Mouse (Mus musculus) kidney, embryonic 15.5 days (tissue): ENCODE measurements around the gene 1700061G19Rik. TPM values are rescaled to one million over a fixed set of nuclear protein-coding genes. Genes with fewer than 3 reads are reported as not detected.

ENCODE experiments used
- ATAC-seq: fragments of 200-750 bp; cut with Nextera tagmentation; replicated peaks from 2 replicates; pipeline ENCODE4 v1.8.0; 2017; ENCODE audit warnings: moderate TSS enrichment; ENCODE audit not compliant: low FRiP score
- H3K27ac ChIP-seq: fragments of 300-500 bp; sonication (generic); 2 replicates; pipeline ENCODE4 v1.5.1; 2015; ENCODE audit warnings: mild to moderate bottlenecking, inconsistent platforms
- H3K27me3 ChIP-seq: fragments of 300-500 bp; sonication (generic); 2 replicates; pipeline ENCODE4 v1.6.1; 2015; ENCODE audit warnings: inconsistent platforms
- H3K36me3 ChIP-seq: fragments of 300-500 bp; sonication (generic); 2 replicates; pipeline ENCODE4 v1.6.1; 2015; ENCODE audit warnings: inconsistent platforms
- H3K4me1 ChIP-seq: fragments of 300-500 bp; sonication (generic); 2 replicates; pipeline ENCODE4 v1.6.1; 2015; ENCODE audit warnings: inconsistent platforms
- H3K4me2 ChIP-seq: fragments of 300-500 bp; sonication (generic); 2 replicates; pipeline ENCODE4 v1.6.1; 2015; ENCODE audit warnings: moderate library complexity, mild to moderate bottlenecking, inconsistent platforms
- H3K4me3 ChIP-seq: fragments of 300-500 bp; sonication (generic); replicated peaks from 2 replicates; pipeline ENCODE4 v1.5.1; 2015; ENCODE audit warnings: mild to moderate bottlenecking, inconsistent platforms
- H3K9ac ChIP-seq: fragments of 300-500 bp; sonication (generic); 2 replicates; pipeline ENCODE4 v1.6.1; 2015; ENCODE audit warnings: mild to moderate bottlenecking, inconsistent platforms
- H3K9me3 ChIP-seq: fragments of 300-500 bp; sonication (generic); replicated peaks from 2 replicates; pipeline ENCODE4 v1.6.1; 2016; ENCODE audit warnings: inconsistent platforms
- WGBS: fragments of 180-500 bp; shearing (Covaris S2); methylation state at CpG from one replicate; pipeline ENCODE4 v1.1.7; 2015; ENCODE audit warnings: mixed read lengths; 5-methylcytosine and 5-hydroxymethylcytosine counted together
- polyA plus RNA-seq: library from polyadenylated mRNA; unstranded; fragments of >200 nt; fragmentation: Nextera tagmentation; extraction: Ambion mirVana; gene quantifications from 2 replicates; pipeline ENCODE4 v1.2.1, GENCODE M21; 2015

The 1700061G19Rik gene
- polyA plus RNA-seq, result 0.27 and 0.30 TPM in 2 replicates

DNA sequence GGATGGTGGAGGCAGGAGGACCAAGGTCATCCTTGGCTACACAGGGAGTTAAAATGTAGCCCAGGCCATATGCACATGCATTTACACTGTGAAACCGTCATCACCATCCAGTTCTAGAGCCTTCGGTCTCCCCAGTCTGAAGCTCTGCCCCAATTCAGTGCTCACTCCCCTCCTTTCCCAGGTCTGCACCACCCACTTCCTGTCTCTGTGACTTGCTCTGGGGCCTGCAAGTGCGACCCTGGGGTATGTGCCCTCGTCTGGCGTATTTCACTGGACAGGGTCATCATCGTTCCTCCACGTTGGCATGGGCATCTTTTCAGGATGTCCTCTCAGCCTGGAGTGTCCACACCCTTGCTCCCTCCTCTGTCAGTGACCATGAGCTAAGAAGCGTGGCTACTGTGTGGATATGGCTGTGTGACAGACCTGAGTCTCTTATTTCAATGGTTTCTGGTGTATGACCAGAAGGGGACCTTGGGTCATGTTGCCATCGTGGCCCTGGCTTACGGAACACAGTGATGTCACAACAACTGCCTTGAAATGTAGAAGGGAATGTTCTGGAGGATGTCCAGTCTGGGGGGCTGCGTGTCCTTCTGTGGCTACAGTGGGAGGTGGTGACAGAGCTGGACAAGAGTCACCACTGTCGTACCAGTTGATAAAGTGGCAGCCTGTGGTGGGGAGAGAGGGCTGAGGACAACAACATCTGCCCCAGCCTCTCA, at the start of gene 1700061G19Rik:
Gene 1700061G19Rik (plus strand): TSS at position 542 of the 716 bp plus-strand sequence.
- no peak for ATAC-seq
- Histone ChIP-seq H3K27ac (no peak within 1 kb of the TSS), H3K9me3 (no peaks in the 10 kb centered on the region), H3K4me1 (no peaks in the 10 kb centered on the region), H3K9ac (no peak within 1 kb of the TSS), H3K27me3 (no peaks in the 10 kb centered on the region), H3K4me3 (no peak within 1 kb of the TSS), H3K4me2 (no peak within 1 kb of the TSS), H3K36me3 (no peaks in the 10 kb centered on the region)
- WGBS, result 78% methylated on average over 12 of the region's 12 CpGs

DNA sequence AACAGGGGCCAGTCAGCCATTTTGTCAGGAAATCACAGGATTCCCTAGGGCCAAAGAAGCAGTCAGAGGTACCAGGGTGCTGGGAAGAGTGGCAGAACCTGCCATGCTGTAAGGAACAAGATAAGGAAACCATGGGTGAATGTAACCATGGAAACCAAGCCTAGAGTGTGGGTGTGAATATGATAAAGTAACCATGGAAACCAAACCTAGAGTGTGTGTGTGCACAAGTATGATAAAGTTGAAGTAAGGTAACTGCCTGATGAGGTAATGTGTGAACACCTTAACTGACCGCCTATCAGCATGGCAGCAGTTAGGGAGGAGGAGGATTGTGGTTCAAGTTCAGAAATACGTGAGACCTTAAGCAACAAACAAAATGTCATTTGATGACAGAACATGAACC, 48.6 kb upstream of the 1700061G19Rik start:
- no peak overlapping the region for H3K27ac ChIP-seq
- H3K4me2 ChIP-seq, result no peak overlapping the region
- H3K27me3 ChIP-seq, result peaks cover 22% of the 10 kb centered on the region
- H3K4me1 ChIP-seq, result peaks cover 18% of the 10 kb centered on the region
- no peak overlapping the region for H3K9ac ChIP-seq
- 92% methylated on average over 2 of the region's 2 CpGs for WGBS
- no peak overlapping the region for H3K4me3 ChIP-seq
- no peaks in the 10 kb centered on the region for H3K36me3 ChIP-seq
- no peak for ATAC-seq
- no peaks in the 10 kb centered on the region for H3K9me3 ChIP-seq

DNA sequence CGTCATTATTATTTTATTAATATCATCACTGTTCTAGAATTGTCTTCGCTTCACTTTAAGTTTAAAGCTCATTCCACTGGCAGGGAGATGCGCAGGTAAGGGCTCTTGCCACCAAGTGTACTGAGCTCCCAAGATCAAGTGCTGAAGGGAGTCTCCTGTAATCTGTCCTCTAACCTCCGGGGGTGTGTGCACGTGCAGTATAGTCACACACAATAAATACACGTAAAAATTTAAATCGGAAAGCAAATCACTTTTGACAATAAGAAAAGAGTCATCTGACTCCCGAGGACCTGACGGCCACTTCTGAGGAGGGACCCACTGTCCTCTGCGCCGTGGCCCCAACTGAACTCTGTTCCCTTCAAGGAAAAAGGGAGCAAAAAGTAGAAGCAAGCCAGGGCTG, 46.1 kb upstream of the 1700061G19Rik start:
- no peak overlapping the region for H3K27ac ChIP-seq
- 30% methylated on average over 11 of the region's 11 CpGs for WGBS
- peaks cover 30% of the 10 kb centered on the region for H3K27me3 ChIP-seq
- peaks cover 18% of the 10 kb centered on the region for H3K4me1 ChIP-seq
- no peak for ATAC-seq
- no peaks in the 10 kb centered on the region for H3K9me3 ChIP-seq
- H3K4me3 ChIP-seq, result peak overlapping the region; percentile 72
- H3K36me3 ChIP-seq, result no peaks in the 10 kb centered on the region
- H3K9ac ChIP-seq, result no peak overlapping the region
- H3K4me2 ChIP-seq, result peak overlapping the region; percentile 93

- Histone ChIP-seq H3K9me3 (no peaks in the 10 kb centered on the region), H3K27me3 (peaks cover 30% of the 10 kb centered on the region), H3K36me3 (no peaks in the 10 kb centered on the region), H3K9ac (peak overlapping the region; percentile 55; the same call in 1 of the 2 replicates), H3K4me2 (peak overlapping the region; percentile 93), H3K27ac (no peak overlapping the region), H3K4me1 (peaks cover 18% of the 10 kb centered on the region), H3K4me3 (peak overlapping the region; percentile 72)
- 2% methylated on average over 27 of the region's 27 CpGs for WGBS
- no peak for ATAC-seq
Measured at GRCm38 (mm10) chr17:56829795-56830194, 45.5 kb upstream of the 1700061G19Rik start.

- WGBS, result 1% methylated on average over 50 of the region's 62 CpGs
- H3K36me3 ChIP-seq, result no peaks in the 10 kb centered on the region
- peaks cover 18% of the 10 kb centered on the region for H3K4me1 ChIP-seq
- no peak for ATAC-seq
- H3K27me3 ChIP-seq, result peaks cover 30% of the 10 kb centered on the region
- peak within 1 kb of the TSS; percentile 49; the same call in 1 of the 2 replicates for H3K27ac ChIP-seq
- no peaks in the 10 kb centered on the region for H3K9me3 ChIP-seq
- H3K4me2 ChIP-seq, result peak within 1 kb of the TSS; percentile 93
- peak within 1 kb of the TSS; percentile 72 for H3K4me3 ChIP-seq
- H3K9ac ChIP-seq, result peak within 1 kb of the TSS; percentile 55
Measured at GRCm38 (mm10) chr17:56830411-56831110, 44.7 kb upstream of the 1700061G19Rik start, which contains the start of gene Rfx2. TSS of gene Rfx2 (minus strand) at chr17:56831013.

DNA sequence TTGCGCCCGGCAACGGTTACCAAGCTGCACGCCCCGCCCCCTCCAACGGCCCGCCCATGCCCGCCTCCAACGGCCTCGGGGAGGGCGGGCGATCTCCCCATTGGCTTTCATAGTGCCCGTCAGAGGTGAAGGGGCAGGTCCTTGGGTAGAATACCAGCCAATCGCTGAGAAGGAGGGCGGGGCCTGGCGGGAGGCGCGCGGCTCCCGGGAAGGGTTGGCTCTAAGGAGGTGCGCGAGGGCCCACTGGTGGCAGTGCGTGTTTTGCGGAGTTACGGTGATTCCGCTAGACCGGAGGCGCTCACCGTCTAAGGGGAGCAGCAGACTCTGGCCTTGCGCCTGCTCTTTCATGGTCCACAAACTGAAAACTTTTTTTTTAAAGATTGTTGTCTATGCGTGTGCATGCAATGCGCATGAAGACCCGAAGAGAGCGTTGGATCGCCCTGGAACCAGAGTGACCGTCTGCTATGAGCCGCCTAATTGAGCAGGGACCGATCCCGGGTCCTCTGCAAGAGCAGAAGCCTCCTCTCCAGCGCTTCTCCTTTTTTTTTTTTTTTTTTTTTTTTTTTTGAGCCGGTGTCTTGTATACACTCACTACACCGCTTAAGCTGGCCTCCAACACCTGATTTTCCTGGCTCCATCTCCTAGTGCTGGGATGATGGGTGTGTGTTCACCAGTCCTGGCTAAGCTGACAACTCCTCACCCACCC, 44.0 kb upstream of the 1700061G19Rik start:
- Histone ChIP-seq H3K36me3 (no peaks in the 10 kb centered on the region), H3K4me1 (peaks cover 18% of the 10 kb centered on the region), H3K4me3 (peak overlapping the region; percentile 72), H3K27ac (peak overlapping the region; percentile 49; the same call in 1 of the 2 replicates), H3K27me3 (peaks cover 30% of the 10 kb centered on the region), H3K4me2 (peak overlapping the region; percentile 93), H3K9me3 (no peaks in the 10 kb centered on the region), H3K9ac (peak overlapping the region; percentile 45)
- ATAC-seq, result peak; percentile 98
- WGBS, result under 1% methylated on average over 42 of the region's 42 CpGs

GRCm38 (mm10) chr17:56832918-56833317, 42.4 kb upstream of the 1700061G19Rik start:
- H3K4me2 ChIP-seq, result no peak overlapping the region
- no peak overlapping the region for H3K9ac ChIP-seq
- H3K9me3 ChIP-seq, result no peaks in the 10 kb centered on the region
- no peak overlapping the region for H3K4me3 ChIP-seq
- no peaks in the 10 kb centered on the region for H3K36me3 ChIP-seq
- peaks cover 18% of the 10 kb centered on the region for H3K4me1 ChIP-seq
- H3K27me3 ChIP-seq, result peaks cover 29% of the 10 kb centered on the region
- H3K27ac ChIP-seq, result no peak overlapping the region
- WGBS, result 82% methylated on average over 1 of the region's 1 CpGs
- no peak for ATAC-seq

- no peak overlapping the region for H3K4me2 ChIP-seq
- WGBS, result 84% methylated on average over 1 of the region's 1 CpGs
Measured at GRCm38 (mm10) chr17:56833381-56833780, 41.9 kb upstream of the 1700061G19Rik start.

GRCm38 (mm10) chr17:56836336-56836735, 38.9 kb upstream of the 1700061G19Rik start:
- Histone ChIP-seq H3K4me3 (no peak overlapping the region), H3K27me3 (peaks cover 12% of the 10 kb centered on the region), H3K27ac (no peak overlapping the region), H3K36me3 (no peaks in the 10 kb centered on the region), H3K9ac (no peak overlapping the region), H3K4me2 (no peak overlapping the region), H3K4me1 (0 out of 2 replicates have a peak, but pooled peaks cover 4% of the 10 kb centered on the region), H3K9me3 (no peaks in the 10 kb centered on the region)
- WGBS, result 86% methylated on average over 8 of the region's 8 CpGs
- no peak for ATAC-seq

More at GRCm38 (mm10) chr17:56833381-56833780, 41.9 kb upstream of the 1700061G19Rik start:
- Histone ChIP-seq H3K4me3 (no peak overlapping the region), H3K9me3 (no peaks in the 10 kb centered on the region), H3K9ac (no peak overlapping the region), H3K36me3 (no peaks in the 10 kb centered on the region), H3K27me3 (peaks cover 25% of the 10 kb centered on the region), H3K4me1 (peaks cover 18% of the 10 kb centered on the region), H3K27ac (no peak overlapping the region)
- no peak for ATAC-seq

GRCm38 (mm10) chr17:56840524-56840923, 34.8 kb upstream of the 1700061G19Rik start:
- Histone ChIP-seq H3K9me3 (no peaks in the 10 kb centered on the region), H3K4me1 (no peaks in the 10 kb centered on the region), H3K4me2 (no peak overlapping the region), H3K4me3 (no peak overlapping the region), H3K9ac (no peak overlapping the region), H3K36me3 (no peaks in the 10 kb centered on the region), H3K27me3 (0 out of 2 replicates have a peak, but pooled peaks cover 3% of the 10 kb centered on the region), H3K27ac (no peak overlapping the region)
- 67% methylated on average over 7 of the region's 7 CpGs for WGBS
- no peak for ATAC-seq

GRCm38 (mm10) chr17:56842173-56842572, 33.1 kb upstream of the 1700061G19Rik start:
- no peak for ATAC-seq
- H3K36me3 ChIP-seq, result no peaks in the 10 kb centered on the region
- 76% methylated on average over 5 of the region's 5 CpGs for WGBS
- no peaks in the 10 kb centered on the region for H3K9me3 ChIP-seq
- no peak overlapping the region for H3K27ac ChIP-seq
- no peak overlapping the region for H3K4me3 ChIP-seq
- H3K4me1 ChIP-seq, result 0 out of 2 replicates have a peak, but pooled peaks cover 3% of the 10 kb centered on the region
- no peak overlapping the region for H3K4me2 ChIP-seq
- H3K27me3 ChIP-seq, result no peaks in the 10 kb centered on the region
- no peak overlapping the region for H3K9ac ChIP-seq
